Mouse (Mus musculus) lung, postnatal 0 days (tissue): Measurements from ENCODE around the gene Car11.

ENCODE experiments used
- CTCF ChIP-seq: IDR thresholded peaks from 2 replicates; pipeline ENCODE4 v1.5.1; 2016; ENCODE audit warnings: antibody characterized with exemption, mild to moderate bottlenecking
- EP300 ChIP-seq: IDR thresholded peaks from 2 replicates; pipeline ENCODE4 v1.6.1; 2016; ENCODE audit warnings: antibody characterized with exemption, mild to moderate bottlenecking, control low read depth

GRCm38 (mm10) chr7:45710477-45711191 is 11.0 kb downstream of the Car11 start:
- TF ChIP-seq CTCF (no peak), EP300 (no peak)
